ENCODE assay signal across 8 mouse cellular contexts in the genomic region with DNA sequence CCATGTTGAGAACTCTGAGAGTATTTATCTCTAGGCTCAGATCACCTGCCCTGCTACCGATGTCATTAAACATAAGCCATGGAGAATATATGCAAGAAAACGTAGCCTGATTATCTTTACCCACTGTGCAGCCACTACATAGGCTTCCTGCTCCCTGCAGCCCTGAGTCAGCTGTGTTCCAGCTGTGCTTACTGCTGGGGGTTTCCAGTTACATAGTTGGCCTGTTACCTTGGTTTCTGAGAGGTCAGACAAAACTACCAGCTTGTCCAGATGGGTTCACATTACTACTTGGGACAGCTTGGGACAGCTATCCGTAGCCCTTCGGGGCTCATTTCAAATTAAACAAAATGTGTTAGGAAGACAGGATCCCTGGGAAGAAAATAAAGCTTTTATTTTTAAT. TPM values are rescaled to one million over a fixed set of nuclear protein-coding genes. Genes with fewer than 3 reads are reported as not detected.
DNase-seq lines count a peak whose midpoint lies in the region; ATAC-seq and TF ChIP-seq lines count a peak whose summit lies in the region.
"Had no signal": no experiment of that assay in that cellular context is flagged by ENCODE, and none has a peak within 500 bp of the region (broad histone marks: within the 10 kb centered on the region; RNA-seq: fewer than 3 reads in every experiment).

No protein-coding gene starts in this region.

- TF ChIP-seq CTCF in CH12.LX (conservative IDR thresholded peaks at IDR 0.05 in 1 of 2, IDR thresholded peaks at IDR 0.05 in 1 of 2; ENCODE audit: low read depth in 2 of 2, low read length in 2 of 2) = no peak

- 66% methylated on average over 4 of the region's 4 CpGs for WGBS in hindbrain, embryonic 11.5 days
- 52% methylated on average over 4 of the region's 4 CpGs for WGBS in hindbrain, embryonic 12.5 days
- 60% methylated on average over 4 of the region's 4 CpGs for WGBS in liver, embryonic 11.5 days
- WGBS in forebrain, embryonic 10.5 days = 74% methylated on average over 4 of the region's 4 CpGs

- no peak for TF ChIP-seq EP300 in CH12.LX (IDR thresholded peaks at IDR 0.05; ENCODE audit: low read length)

- no peak for TF ChIP-seq RAD21 in CH12.LX (IDR thresholded peaks at IDR 0.05; ENCODE audit: low read depth, low read length)

- no peak for ATAC-seq in hindbrain, embryonic 11.5 days (ENCODE audit: low FRiP score)
- no peak for ATAC-seq in hindbrain, embryonic 12.5 days (ENCODE audit: low FRiP score)
- no peak for ATAC-seq in liver, embryonic 11.5 days (replicated peaks; ENCODE audit: low FRiP score)
- ATAC-seq: forebrain, embryonic 14.5 days had no signal

- no peak overlapping the region for H3K27ac ChIP-seq in hindbrain, embryonic 11.5 days (ENCODE audit: low read depth, low read length)
- no peak overlapping the region for H3K27ac ChIP-seq in hindbrain, embryonic 12.5 days
- no peak overlapping the region for H3K27ac ChIP-seq in CH12.LX (ENCODE audit: insufficient read depth, low read depth)
- H3K27ac ChIP-seq in liver, embryonic 11.5 days (ENCODE audit: low read depth, low read length) = peak overlapping the region; percentile 50; the same call in 1 of the 2 replicates
- H3K27ac ChIP-seq in forebrain, embryonic 10.5 days = no peak overlapping the region

- peak; percentile 19 for DNase-seq in hindbrain, embryonic 11.5 days (ENCODE audit: low spot score)
- peak; percentile 33 for DNase-seq in CH12.LX (ENCODE audit: extremely low read depth)
- DNase-seq in embryo, embryonic 11 days = peak; percentile 63
- no peak for DNase-seq in liver, embryonic 11.5 days (ENCODE audit: low spot score)
- DNase-seq in layer of hippocampus, adult 8-10 months (ENCODE audit: low spot score in 2 of 2) = no peak
- no peak for DNase-seq in forebrain, embryonic 10.5 days (ENCODE audit: extremely low spot score, low spot score)

- H3K9me3 ChIP-seq in hindbrain, embryonic 11.5 days (ENCODE audit: control insufficient read depth, low read length) = no peaks in the 10 kb centered on the region
- no peaks in the 10 kb centered on the region for H3K9me3 ChIP-seq in hindbrain, embryonic 12.5 days (replicated peaks)
- no peaks in the 10 kb centered on the region for H3K9me3 ChIP-seq in CH12.LX (replicated peaks; ENCODE audit: low read length)
- H3K9me3 ChIP-seq in liver, embryonic 11.5 days (ENCODE audit: control insufficient read depth, low read length) = no peaks in the 10 kb centered on the region
- no peaks in the 10 kb centered on the region for H3K9me3 ChIP-seq in forebrain, embryonic 10.5 days

- H3K9ac ChIP-seq in hindbrain, embryonic 11.5 days (ENCODE audit: low read depth, low read length) = no peak overlapping the region
- no peak overlapping the region for H3K9ac ChIP-seq in hindbrain, embryonic 12.5 days
- H3K9ac ChIP-seq in CH12.LX (ENCODE audit: insufficient read depth, low read depth) = no peak overlapping the region
- no peak overlapping the region for H3K9ac ChIP-seq in liver, embryonic 11.5 days (ENCODE audit: low read depth, low read length)

- no peaks in the 10 kb centered on the region for H3K36me3 ChIP-seq in hindbrain, embryonic 11.5 days (ENCODE audit: control insufficient read depth, insufficient read depth, low read length)
- H3K36me3 ChIP-seq in hindbrain, embryonic 12.5 days = no peaks in the 10 kb centered on the region
- peaks cover 3 to 46% of the 10 kb centered on the region in 2 experiments for H3K36me3 ChIP-seq in CH12.LX (replicated peaks in 1 of 2; ENCODE audit: control insufficient read depth in 1 of 2, insufficient read depth in 1 of 2, low read length in 1 of 2)
- H3K36me3 ChIP-seq in liver, embryonic 11.5 days (ENCODE audit: control insufficient read depth, insufficient read depth, low read length) = no peaks in the 10 kb centered on the region
- no peaks in the 10 kb centered on the region for H3K36me3 ChIP-seq in forebrain, embryonic 10.5 days (replicated peaks)

- H3K4me1 ChIP-seq in hindbrain, embryonic 11.5 days (replicated peaks; ENCODE audit: control insufficient read depth, insufficient read depth, low read length) = no peaks in the 10 kb centered on the region
- peaks cover 5% of the 10 kb centered on the region; the same call in 1 of the 2 replicates for H3K4me1 ChIP-seq in hindbrain, embryonic 12.5 days
- peaks cover 13 to 58% of the 10 kb centered on the region in 2 experiments; a peak in 3 of 4 replicates for H3K4me1 ChIP-seq in CH12.LX (ENCODE audit: control insufficient read depth in 1 of 2, insufficient read depth in 2 of 2)
- peaks cover 24% of the 10 kb centered on the region for H3K4me1 ChIP-seq in liver, embryonic 11.5 days (replicated peaks; ENCODE audit: control insufficient read depth, insufficient read depth, low read length)
- peaks cover 36% of the 10 kb centered on the region for H3K4me1 ChIP-seq in forebrain, embryonic 10.5 days

- H3K4me3 ChIP-seq in hindbrain, embryonic 11.5 days (ENCODE audit: low read depth, low read length) = no peak overlapping the region
- no peak overlapping the region for H3K4me3 ChIP-seq in hindbrain, embryonic 12.5 days
- H3K4me3 ChIP-seq in CH12.LX (replicated peaks in 1 of 3; ENCODE audit: low read depth in 2 of 3, low read length in 2 of 3, poor library complexity in 1 of 3) = no peak overlapping the region
- no peak overlapping the region for H3K4me3 ChIP-seq in liver, embryonic 11.5 days (ENCODE audit: low read depth, low read length)
- no peak overlapping the region for H3K4me3 ChIP-seq in forebrain, embryonic 10.5 days

- no peaks in the 10 kb centered on the region for H3K27me3 ChIP-seq in hindbrain, embryonic 11.5 days (ENCODE audit: control insufficient read depth, insufficient read depth, low read length)
- no peaks in the 10 kb centered on the region for H3K27me3 ChIP-seq in hindbrain, embryonic 12.5 days
- H3K27me3 ChIP-seq in CH12.LX (replicated peaks) = no peaks in the 10 kb centered on the region
- H3K27me3 ChIP-seq in liver, embryonic 11.5 days (replicated peaks; ENCODE audit: control insufficient read depth, insufficient read depth, low read length) = no peaks in the 10 kb centered on the region
- no peaks in the 10 kb centered on the region for H3K27me3 ChIP-seq in forebrain, embryonic 10.5 days (ENCODE audit: poor library complexity, severe bottlenecking)

- in situ Hi-C loops in CH12.LX (cut with MboI; ENCODE audit: low pct_ligation_motif_present, low pct_unique_long_range_greater_than_20kb, low sequenced_read_pairs) = loop anchor here (10.0 kb wide), 1 partner anchor 89 kb away; no protein-coding TSS in a partner anchor

- no peaks in the 10 kb centered on the region for H3K79me2 ChIP-seq in CH12.LX (replicated peaks; ENCODE audit: control insufficient read depth, extremely low read depth, insufficient read depth, poor library complexity, severe bottlenecking)

- H3K4me2 ChIP-seq in hindbrain, embryonic 11.5 days (replicated peaks; ENCODE audit: low read depth, low read length) = no peak overlapping the region
- H3K4me2 ChIP-seq in hindbrain, embryonic 12.5 days (replicated peaks) = no peak overlapping the region
- H3K4me2 ChIP-seq in CH12.LX (ENCODE audit: insufficient read depth, low read depth, poor library complexity, severe bottlenecking) = no peak overlapping the region
- H3K4me2 ChIP-seq in liver, embryonic 11.5 days = no peak overlapping the region

- no peak for TF ChIP-seq POLR2A in CH12.LX (IDR thresholded peaks at IDR 0.05; ENCODE audit: low read depth, low read length)

- dilution Hi-C loops in CH12.LX (cut with MboI; ENCODE audit: extremely low pct_ligation_motif_present, extremely low pct_unique_long_range_greater_than_20kb, low sequenced_read_pairs) = no loop called here

TF ChIP-seq in CH12.LX, 34 proteins besides CTCF, POLR2A, EP300 and RAD21:
- no peak for TF ChIP-seq BHLHE40 (IDR thresholded peaks at IDR 0.05; ENCODE audit: low read depth, low read length)
- TF ChIP-seq SIN3A (IDR thresholded peaks at IDR 0.05; ENCODE audit: low read length) = 0 out of 2 replicates have a peak, but pooled peaks have one; percentile 45
- no peak for TF ChIP-seq MAX (IDR thresholded peaks at IDR 0.05; ENCODE audit: low read length)
- no peak for TF ChIP-seq NELFE (IDR thresholded peaks at IDR 0.05; ENCODE audit: low read depth, low read length)
- TF ChIP-seq ZC3H11A (IDR thresholded peaks at IDR 0.05; ENCODE audit: low read depth, low read length) = no peak
- peak; percentile 89 for TF ChIP-seq ETS1 (conservative IDR thresholded peaks at IDR 0.05; ENCODE audit: low read depth, low read length)

RNA-seq across cellular contexts. Expression of a gene that starts 0.9 kb away (rescaled TPM):
- polyA plus RNA-seq in hindbrain, embryonic 11.5 days (2014; fragmentation: Nextera tagmentation; extraction: Ambion mirVana) = 0.84 and 0.85 TPM in 2 replicates
- 0.69 and 0.76 TPM in 2 replicates for polyA plus RNA-seq in hindbrain, embryonic 12.5 days (2016; fragmentation: Nextera tagmentation; extraction: Ambion mirVana)
- total RNA-seq in CH12.LX (2012; rRNA removed) (19.5 and 22.1 TPM in 2 replicates), CH12.LX (2014; rRNA removed) (44.3 and 47.7 TPM in 2 replicates)
- 25.4 and 30.5 TPM in 2 replicates for polyA plus RNA-seq in CH12.LX (2012; ENCODE audit: insufficient read length, low read depth)
- polyA plus RNA-seq in liver, embryonic 11.5 days (2014; fragmentation: Nextera tagmentation; extraction: Ambion mirVana) = 100 and 104 TPM in 2 replicates
- under 1 TPM in 3 of 4 experiments, not detected in 1; 0.12 to 0.66 (median 0.28) TPM for total RNA-seq in layer of hippocampus, adult 8-10 months (2022)
- polyA plus RNA-seq in forebrain, embryonic 10.5 days (2016; fragmentation: Nextera tagmentation; extraction: Ambion mirVana) = 1.2 and 1.3 TPM in 2 replicates

Comparison
In these comparisons a context has a peak if more than half of its experiments do, and no peak if none do; other contexts are left out.
1. DNase-seq: peak in hindbrain, embryonic 11.5 days (single experiment), CH12.LX (single experiment) and embryo, embryonic 11 days (single experiment); none in liver, embryonic 11.5 days (single experiment), layer of hippocampus, adult 8-10 months (0 of 2) and forebrain, embryonic 10.5 days (single experiment).
2. RNA of a gene that starts 0.9 kb away (polyA plus RNA-seq): 100 to 104 TPM in liver, embryonic 11.5 days and 25.4 to 30.5 TPM in CH12.LX; 1.2 to 1.3 TPM in forebrain, embryonic 10.5 days, 0.84 to 0.85 TPM in hindbrain, embryonic 11.5 days and 0.69 to 0.76 TPM in hindbrain, embryonic 12.5 days; every median in the first group is over 10 times any median in the second.